Mouse (Mus musculus): ENCODE measurements around the gene Prkcb.

GRCm38 (mm10) chr7:122317485-122317884 is 28.9 kb downstream of the Prkcb start:
- TF ChIP-seq CTCF (IDR thresholded peaks at IDR 0.05; ENCODE audit: borderline replicate concordance, extremely low read depth, insufficient read depth, insufficient read length) (no peak), POLR2A (IDR thresholded peaks at IDR 0.05; ENCODE audit: borderline replicate concordance, extremely low read depth, insufficient read depth, insufficient read length, poor library complexity, severe bottlenecking) (no peak)
